Mouse (Mus musculus) frontal cortex, adult 2 months (tissue): ENCODE measurements at regions not wholly inside any gene's neighbourhood (a gene's known extent, or its start where the extent isn't known, plus 50 kb on each side); places are given as distances from the start of the nearest gene placed in this dataset.
"Not testable (repeated sequence)": the region's sequence is repeated elsewhere in the genome, so short reads cannot be mapped to it uniquely, and the experiment has no call there.

Experiments
- DNase-seq, 2 experiments: peaks; one replicate each; pipeline ENCODE4 v3.0.0; 2022; ENCODE audit warnings: low spot score in 1 of 2; ENCODE audit errors: extremely low spot score in 1 of 2

GRCm38 (mm10) chr13:87649289-87649688 is 1172.0 kb upstream of the Edil3 start:
- no peak for DNase-seq

GRCm38 (mm10) chr13:87672461-87672860 is 1148.8 kb upstream of the Edil3 start:
- not testable (repeated sequence) for DNase-seq

GRCm38 (mm10) chr13:87678917-87679316 is 1142.4 kb upstream of the Edil3 start:
- peak in 1 of 2 experiments; percentile 16 for DNase-seq
